Mouse (Mus musculus) bone marrow macrophage, adult 2 months (primary cell): ENCODE measurements at regions not wholly inside any gene's neighbourhood (a gene's known extent, or its start where the extent isn't known, plus 50 kb on each side); places are given as distances from the start of the nearest gene placed in this dataset.

ENCODE experiments used
- CTCF ChIP-seq: IDR thresholded peaks from 2 replicates; pipeline ENCODE4 v1.5.1; 2012; ENCODE audit warnings: low read depth, mild to moderate bottlenecking, low read length, moderate library complexity
- POLR2A ChIP-seq: IDR thresholded peaks from 2 replicates; pipeline ENCODE4 v1.6.1; 2012; ENCODE audit warnings: mild to moderate bottlenecking, low read depth, low read length, borderline replicate concordance

DNA sequence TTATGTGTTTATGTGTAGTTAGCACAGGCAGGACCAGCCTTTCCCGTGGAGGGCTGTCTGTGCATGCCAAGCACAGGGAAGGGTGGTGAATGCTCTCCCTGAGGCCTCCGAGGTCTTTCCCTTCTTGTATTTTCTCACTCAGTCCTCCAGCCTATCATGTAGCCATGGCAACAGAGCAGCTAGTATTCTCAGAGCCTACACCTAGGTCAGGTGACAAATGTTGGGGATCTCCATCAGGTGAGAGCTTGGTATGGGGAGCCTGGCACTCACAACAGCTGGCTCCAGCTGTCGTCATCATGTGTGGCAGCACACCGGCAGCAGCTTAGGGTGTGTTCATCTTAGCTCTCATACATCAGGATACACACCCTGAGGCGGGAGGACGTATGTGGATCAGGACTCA lies 231.3 kb downstream of the Mroh4 start:
- TF ChIP-seq POLR2A = no peak
- TF ChIP-seq CTCF = no peak
